Mouse (Mus musculus): ENCODE data around the gene Tmem200a.

Tmem200a gene

DNA sequence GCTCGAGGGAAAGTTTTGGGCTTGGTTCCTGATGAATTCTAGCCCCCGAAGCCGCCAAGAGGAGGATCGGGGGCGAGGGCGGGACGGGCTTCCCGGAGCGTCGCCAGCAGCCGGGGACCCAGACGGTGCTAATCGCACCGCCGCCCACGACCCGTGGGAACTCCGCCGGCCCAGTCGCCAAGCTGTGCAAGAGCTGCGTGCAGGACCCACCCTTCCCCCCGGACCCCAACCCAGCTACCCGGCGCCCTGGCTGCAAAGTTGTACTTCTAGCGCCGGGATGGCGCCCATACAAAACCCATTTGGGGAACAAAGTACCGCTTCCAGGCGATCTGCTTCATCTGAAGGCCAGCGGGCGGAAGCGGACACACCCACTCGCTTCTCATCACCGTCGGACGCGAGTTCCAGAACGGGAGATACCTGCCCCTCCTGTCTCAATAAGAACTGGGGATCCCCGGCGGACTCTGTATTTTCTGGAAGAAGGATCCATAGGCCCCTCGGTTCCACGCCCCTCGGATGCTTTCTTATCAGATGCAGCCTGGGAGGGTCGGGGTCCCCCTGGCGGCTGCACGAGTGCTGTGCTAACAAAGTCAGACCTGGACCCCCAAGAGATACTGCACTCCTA lies at the start of gene Tmem200a:
TSS of gene Tmem200a (minus strand) at position 532 of the 622 bp plus-strand sequence.
- peak; percentile 68 for DNase-seq

DNA sequence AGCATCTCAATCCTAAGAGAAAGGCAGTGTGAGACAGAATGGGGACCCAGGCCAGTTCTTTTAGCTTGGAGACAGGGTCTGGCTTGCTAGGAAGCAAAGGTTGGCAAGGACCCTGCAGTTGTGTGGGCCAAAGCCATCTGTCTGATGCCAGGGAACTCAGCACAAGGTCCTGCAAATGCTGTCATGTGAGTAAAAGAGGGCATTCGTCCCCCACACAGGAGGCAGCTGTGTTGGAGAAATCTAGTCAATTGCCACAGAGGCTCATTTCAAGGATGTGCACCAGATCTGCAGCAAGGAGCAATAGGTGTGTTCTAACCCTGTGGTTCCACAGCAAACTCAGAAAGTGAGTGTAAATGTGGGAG lies 41.0 kb upstream of the Tmem200a start:
- DNase-seq, result no peak

DNA sequence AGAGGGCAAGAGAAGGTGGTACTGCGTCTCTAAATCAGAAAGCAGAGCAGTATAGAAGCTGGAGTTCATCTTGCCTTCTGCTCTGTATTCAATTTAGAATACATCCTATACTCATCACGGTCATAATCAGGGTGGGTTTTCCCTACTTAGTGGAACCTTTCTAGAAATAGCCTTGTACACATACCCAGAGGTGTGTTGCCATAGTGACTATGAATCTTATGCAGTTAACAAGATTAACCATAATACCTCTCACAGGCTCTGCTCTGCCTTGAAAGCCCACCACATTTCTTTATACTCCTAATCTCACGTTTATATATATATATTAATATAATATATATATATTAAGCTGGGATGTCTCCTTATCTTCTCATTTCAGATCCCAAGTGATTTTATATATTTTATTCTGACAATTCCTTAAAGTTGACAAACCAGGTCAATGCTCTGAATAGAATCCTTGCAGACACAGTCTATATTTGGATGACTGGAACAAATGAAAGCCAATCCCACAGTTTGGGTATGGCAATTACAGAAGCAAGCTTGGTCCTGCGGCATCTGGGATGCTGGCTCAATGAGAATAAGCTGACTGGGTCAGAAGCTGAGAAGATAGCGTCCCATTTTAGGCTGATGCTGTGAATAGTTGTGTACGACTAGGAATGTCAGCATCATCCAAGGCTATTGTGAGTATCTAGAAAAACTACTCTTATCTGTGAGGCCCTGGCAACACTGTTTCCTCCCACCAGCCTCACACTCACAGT lies 40.4 kb upstream of the Tmem200a start:
- no peak for DNase-seq

DNA sequence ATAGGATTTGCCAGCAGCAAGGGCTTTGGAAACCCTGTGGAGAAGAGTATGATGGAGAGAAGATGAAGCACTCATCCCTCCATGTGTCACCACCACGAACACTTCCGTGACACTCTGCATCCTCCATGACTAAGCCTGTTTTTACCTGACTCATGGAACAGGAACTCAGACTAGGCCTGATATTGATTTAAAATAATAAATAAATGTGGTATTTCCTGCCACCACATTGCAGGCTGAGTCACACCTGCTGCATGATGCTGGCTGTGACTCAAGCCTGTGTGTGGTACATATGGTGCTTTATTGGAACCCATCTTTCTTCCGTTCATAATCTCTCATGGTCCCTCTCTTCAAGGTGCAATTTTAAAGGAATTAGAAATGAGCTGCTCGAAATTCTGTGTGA lies 35.6 kb upstream of the Tmem200a start:
- DNase-seq, result peak; percentile 6

DNA sequence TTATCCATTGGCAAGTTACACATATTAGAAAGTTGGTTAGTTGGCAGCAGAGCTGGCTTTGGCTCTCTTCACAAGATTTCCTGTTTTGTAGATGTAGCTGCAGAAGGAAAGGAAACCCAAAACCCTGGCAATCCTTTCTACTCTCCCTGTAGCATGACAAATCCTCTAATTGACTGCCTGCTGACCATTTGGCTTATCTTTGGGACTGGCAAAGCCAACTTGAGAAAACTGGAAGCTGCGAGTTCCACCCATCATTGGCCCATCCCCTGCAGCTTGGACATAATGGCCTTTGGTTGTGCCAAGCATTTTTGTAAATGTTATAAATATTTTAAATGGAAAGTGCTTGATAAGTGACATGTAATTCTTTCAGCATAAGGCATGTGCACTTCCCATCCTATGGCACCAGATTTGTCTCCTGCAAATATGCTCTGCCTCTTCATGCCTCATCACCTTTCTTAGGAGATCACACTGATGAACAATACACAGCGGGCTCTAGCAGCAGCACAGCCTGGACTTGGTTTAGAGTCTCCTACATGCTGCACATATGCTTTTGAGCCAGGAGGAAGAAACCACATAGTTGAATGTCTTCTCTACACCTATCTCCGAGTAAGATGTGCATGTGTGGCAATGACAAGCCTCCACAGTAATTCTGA lies 24.6 kb upstream of the Tmem200a start:
- no peak for DNase-seq

DNA sequence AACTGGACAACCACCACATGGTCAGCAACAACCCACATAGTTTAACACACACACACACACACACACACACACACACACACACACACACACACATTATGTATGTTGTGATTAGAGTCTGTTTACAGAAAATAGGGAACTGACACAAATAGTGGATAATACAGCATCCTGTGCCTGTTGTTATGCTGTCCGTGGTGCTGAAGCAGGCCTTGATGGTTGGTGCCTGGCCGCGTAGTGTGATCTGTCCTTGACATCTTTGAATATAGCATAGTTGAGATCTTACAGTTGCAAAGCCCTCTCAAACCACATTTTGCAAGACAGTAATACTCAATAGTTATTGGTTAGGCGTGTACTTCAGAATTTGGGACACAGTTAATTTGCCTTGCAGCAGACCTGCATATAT lies 3.2 kb upstream of the Tmem200a start:
- DNase-seq, result no peak

DNA sequence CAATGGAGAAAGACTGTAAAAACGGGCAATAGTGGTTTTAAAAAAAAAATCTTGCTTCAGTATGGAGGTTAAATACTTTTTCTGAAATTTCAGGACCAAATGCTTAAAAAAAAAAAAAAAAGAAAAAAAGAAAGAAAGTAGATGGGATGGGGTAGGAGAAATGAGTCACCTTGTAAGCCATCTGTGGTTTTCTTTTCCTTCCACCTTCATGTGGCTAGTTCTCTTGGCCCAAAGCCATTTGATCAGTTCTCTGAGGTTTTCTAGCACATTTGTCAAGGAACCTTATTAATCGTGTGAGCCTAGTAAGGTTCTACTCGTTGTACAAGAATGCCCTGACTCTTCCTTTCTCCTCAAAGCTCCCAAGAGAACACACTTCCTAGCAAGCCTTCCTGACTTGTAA lies 826 bp upstream of the Tmem200a start:
- no peak for DNase-seq

DNA sequence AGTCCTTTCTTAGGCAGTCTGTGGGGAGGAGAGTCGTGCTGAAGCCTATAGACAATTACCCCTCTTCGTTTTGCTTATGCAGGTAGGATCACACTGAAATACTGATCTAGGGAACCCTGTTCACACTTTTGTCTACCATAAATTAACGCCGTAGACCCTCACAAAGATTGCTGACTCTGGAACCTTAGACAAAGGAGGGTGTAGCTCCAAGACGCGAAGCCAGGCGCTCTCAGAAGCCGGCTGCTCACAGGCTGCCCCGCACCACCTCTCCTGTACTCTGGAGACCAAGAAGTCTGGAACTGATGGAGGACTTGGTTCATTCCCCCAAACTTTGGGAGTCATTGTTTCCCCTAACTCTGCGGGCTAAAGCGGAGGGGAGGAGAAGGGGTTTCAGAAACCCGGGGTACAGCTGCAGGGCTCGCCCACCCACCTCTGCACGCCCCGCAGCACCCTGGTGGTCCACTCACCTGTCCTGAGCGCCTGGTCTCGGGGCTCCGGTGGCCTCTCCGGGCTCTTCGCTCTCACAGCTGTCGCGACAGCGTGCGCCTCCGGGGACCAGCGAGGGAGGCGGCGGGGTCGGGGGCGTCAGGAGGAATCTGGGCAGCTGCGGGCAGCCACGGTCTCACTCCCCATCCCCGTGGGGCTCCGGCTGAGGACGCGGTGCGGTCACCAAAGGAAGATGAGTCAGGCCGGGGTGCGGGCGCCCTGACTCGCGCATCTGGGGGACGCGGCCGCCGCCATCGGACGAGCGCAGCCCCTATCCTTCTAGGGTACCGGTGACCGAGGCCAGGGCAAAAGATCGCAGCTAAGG lies 976 bp downstream of the Tmem200a start, which contains the start of gene Gm9767:
TSS of gene Gm9767 (plus strand) at position 585 of the 811 bp plus-strand sequence.
- DNase-seq, result peak; percentile 38

DNA sequence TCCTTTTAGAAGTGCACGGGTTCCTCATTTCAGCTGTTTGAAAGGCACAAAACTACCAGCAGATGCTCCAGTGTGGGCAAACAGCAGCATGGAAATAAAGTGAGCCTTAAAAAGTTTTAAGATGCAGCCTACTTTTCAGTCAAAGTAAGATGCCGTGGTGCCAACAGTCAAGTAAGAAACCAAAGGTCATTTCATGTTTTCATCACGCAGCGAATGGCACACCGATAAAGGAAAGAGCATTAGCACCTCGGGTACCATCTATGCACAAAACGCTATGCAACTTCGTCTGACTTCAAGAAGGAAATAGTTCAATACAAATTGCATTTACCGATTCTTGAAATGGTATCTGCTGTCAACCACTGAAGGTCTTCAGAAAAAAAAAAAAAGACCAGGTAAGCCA lies 1.9 kb downstream of the Tmem200a start:
- no peak for DNase-seq

DNA sequence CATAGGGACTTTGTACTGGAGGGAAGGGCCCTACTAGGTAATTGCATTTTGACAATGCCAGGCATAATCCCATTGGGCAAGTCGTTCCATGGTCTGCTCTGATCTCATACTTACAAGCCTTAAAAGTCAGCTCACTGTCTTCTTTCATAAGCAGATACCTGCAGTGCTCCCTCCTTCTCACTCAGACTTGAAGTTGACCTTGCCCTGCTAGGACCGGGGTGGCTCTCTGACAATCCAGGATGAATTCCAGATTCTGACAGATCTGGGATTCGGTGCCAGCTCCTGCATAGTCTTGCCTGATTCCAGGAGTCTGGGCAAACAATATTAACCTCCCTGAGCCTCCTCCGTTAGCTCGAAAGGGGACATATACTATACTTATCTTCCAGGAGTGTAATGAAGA lies 6.9 kb downstream of the Tmem200a start:
- DNase-seq, result no peak

DNA sequence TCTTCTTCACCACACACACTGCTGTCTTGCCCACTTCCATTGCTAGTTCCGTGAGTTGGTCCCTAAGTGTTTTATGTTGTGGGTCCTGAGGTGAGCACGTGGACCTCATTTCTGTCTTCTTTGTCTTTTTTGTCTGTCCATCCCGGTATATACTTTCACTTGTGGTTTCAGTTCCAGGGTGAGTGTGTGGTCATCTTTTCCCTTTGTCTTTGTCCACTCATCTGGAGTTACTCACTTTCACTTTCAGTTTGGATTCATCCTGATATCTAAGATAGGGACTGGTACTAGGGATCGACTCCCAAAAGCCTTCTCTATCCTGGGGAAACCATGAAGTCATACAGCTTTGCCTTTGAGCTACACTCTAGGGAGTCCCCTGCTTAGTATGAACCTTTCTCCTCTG lies 15.8 kb downstream of the Tmem200a start:
- DNase-seq, result no peak

DNA sequence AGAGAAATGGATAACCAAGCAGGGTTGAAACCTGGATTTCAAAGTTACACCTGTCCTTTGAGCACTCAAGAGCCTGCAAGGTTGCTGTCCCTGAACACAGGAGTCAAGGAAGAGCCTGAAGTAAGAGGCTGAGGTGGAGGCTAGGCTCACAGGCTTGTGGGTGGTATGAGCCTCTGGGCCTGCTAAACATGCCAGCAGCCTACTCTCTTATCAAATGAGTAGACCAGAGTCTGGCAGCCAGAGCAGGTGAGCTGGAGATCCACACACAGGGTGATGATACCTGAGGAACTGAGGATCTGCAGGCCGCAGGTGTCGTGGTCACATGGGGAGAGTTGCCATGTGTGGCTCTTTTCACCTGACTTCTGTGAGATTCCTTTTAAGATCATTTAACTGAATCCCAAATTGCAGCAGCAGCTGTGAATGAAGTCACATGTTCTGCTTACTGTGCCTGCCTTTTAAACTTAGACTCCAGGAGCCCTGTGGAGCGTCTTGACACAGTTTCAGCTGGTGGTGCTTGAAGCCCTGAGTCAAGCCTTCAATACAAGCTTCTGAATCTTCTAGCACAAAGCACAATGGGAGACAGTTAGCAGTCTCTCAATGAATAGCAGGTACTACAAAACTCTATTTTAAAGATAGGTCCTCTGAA lies 19.1 kb downstream of the Tmem200a start:
- peak; percentile 42 for DNase-seq

DNA sequence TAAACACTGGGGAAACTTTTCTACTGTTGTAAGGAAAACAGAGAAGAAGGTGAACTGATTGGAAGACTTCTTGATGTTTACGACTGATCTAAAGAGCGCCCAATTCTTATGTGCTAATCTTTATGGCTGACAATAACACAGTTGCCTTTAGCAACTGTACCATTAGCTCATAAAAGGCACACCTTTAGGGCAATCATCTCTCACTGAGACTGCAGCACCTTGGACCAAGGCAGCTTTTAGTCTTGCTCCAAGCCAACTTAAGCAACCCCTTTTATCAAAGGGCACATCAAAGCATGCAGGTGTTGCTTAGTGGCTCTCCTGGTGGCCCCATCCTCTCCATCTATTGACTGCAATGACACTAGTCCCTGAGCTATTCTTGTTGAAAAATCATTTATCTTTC lies 27.7 kb downstream of the Tmem200a start:
- DNase-seq, result no peak

DNA sequence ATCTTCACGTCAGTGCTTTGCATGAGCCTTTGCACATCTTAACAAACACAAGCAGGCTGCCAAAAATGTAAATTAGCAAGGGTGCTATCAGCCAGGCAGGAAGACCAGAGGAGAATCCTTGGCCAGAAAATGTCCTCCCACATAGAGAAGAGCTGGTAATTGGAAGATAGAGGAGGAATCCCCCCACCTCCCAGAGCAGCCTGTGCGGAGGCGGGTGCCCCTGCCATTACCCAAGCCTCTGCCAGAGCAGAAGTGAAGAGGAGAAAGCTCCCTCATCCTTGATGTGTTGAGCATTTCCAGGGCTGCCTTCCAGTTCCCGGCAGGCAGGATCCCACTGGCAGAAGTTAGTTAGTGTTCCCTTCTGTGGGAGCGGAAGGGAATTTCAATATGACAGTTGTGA lies 43.9 kb downstream of the Tmem200a start:
- peak; percentile 92 for DNase-seq

DNA sequence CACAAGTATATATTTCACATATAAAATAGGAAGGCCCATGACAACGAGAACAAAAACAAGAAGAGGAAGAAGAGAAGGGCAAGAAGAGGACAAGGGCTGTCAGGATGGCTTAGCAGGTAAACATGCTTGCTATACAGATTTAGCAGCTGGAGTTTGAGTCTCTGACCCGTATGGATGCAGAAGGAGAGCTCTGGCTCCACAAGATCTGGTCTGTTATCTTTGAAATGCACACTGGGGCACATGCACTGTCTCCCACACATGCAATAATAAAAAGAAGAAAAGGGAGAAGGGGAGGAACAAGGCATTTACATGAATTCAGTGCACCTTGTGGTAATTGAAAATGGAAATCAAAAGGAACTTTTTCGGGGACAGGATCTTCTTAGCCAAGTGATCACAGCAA lies 60.1 kb downstream of the Tmem200a start:
- DNase-seq, result no peak

DNA sequence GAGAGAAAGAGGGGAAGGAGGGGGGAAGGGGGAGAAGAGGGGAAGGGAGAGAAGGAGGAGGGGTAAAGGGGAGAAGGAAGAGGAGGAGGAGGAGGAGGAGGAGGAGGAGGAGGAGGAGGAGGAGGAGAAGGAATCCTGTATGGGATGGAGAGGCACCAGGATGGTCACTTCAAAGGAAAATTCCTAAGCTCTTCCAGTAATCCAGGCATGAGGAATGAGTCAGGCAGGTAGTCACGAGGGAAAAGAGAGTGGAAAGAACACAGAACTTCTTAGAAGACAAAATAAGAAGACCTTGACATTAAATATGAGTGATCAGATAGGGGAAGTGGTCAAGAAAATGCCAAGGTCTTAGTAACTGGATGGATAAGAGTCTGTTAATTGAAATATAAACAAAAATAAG lies 64.6 kb downstream of the Tmem200a start:
- no peak for DNase-seq

DNA sequence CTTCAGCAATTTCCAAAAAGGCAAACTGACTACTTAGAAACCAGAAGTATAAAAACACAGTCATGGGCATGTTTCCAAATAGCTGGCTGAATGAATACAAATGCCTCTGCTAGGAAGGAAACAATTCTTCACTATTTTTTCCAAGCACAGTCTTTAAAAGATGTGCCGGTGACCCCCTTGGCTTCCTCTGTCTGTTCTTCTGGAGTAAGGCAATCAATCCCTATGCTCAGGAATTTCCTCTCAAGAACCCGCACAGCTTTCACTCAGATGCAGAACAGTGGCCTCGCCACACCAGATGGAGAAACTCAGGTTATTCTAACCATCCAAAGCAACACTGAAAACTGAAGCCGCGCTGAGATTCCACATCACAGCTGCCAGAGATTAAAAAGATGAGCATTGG lies 69.9 kb downstream of the Tmem200a start:
- peak; percentile 37 for DNase-seq

DNA sequence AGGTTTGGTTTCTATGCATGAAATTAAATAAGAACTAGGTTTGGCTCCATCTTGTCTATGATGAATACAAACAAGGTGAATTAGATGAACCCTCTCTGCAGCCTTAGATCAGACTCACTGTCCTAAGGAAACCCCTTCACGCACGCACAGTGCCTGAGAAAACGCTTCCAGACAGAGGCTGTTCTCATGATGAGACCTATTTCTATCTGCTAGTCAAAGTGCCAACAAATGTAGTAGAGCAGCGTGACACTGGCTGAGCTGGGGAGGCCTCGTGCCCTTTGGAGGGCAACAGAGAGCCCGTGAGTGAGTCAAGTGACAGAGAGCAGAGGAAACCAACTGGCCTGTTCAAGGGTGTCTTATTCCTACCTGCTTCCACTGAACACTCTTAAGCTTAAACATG lies 73.4 kb downstream of the Tmem200a start:
- no peak for DNase-seq

DNA sequence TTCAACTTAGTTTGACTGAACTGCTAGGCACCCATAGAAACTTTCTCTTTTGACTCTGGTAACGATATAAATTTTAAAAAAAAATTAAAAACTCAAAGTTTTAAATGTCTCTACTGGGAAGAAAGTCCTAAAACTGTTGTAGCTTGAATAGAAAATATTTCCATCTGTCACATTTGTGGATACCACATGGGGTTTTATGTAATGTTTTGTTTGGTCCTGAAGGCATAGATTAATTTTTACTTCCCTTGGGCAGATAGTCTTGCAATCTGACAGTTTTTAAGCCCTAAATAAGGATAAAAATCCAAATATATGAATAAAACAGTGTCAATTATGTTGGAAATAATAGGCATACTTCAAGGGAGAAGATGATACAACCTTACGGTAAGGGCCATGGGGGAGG lies 78.0 kb downstream of the Tmem200a start:
- no peak for DNase-seq

DNA sequence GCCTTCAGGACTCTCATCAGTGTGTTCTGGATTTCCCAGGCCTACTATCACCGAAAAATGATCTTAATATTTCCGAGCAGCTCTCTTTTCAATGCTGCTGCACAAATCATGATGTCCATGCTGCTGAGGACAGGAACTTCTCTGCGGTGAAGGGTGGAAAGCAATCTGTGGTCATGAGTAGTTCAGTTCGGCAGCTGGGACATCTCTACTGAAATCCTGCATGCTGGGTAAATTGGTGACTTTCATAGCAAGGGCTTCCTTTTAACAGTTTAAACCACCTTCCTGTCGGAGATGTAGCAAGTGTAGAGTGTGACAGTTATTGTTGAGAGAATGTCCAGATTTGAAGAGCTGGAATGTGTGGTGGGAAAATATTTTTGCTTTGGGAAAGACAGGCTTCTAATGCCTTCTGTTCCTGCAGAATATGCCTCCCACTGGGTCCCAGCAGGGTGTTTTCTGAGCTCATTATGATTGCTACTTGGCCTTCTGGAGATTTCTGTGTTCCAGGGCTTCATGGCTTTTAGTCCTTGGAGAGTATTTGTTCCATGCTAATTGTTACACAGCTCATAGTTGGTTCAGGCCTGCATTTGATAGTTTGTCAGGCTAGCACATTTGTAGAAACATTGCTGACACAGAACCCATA lies 79.4 kb downstream of the Tmem200a start:
- no peak for DNase-seq

DNA sequence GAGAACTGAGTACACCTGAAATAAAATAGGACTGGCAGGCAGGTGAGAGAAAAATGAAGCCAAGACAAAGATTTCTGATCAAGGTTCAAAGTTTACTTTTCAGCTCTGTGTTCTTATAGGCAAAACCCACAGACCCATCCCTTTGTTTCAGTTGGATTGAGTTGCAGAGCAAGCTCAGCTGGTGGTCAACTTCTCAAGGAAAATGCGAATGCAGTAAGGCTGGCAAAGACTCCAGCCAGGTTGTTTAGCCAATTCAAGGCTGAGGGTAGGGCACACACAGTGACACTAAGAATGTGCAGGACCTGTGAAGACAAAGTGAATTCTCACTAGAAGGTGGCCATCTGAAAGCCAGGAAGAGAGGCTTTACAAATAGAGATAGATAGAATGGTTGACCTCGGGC lies 94.8 kb downstream of the Tmem200a start:
- no peak for DNase-seq

DNA sequence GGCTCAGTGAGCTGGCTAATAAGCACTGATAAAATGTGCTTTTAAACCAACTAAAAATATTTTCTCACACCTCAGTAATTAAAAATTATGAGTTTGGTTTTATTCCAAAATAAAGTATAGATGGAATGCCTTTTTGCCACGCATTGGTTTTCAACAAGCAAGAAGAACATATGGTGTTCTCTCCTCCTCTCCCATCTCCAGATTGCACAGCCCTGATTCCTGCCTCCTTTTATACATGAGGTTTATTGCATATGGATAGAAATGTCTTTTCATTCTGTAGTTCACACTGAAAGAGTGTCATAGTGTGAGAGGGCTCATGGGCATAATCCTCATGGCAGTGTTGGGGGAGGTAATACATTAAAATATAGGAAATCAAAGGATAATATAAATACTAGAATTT lies 96.2 kb downstream of the Tmem200a start:
- DNase-seq, result peak; percentile 24

Data from right cerebral cortex, adult 18-20 months (tissue).